Mouse (Mus musculus): Measurements from ENCODE around the gene Chn2.

DNA sequence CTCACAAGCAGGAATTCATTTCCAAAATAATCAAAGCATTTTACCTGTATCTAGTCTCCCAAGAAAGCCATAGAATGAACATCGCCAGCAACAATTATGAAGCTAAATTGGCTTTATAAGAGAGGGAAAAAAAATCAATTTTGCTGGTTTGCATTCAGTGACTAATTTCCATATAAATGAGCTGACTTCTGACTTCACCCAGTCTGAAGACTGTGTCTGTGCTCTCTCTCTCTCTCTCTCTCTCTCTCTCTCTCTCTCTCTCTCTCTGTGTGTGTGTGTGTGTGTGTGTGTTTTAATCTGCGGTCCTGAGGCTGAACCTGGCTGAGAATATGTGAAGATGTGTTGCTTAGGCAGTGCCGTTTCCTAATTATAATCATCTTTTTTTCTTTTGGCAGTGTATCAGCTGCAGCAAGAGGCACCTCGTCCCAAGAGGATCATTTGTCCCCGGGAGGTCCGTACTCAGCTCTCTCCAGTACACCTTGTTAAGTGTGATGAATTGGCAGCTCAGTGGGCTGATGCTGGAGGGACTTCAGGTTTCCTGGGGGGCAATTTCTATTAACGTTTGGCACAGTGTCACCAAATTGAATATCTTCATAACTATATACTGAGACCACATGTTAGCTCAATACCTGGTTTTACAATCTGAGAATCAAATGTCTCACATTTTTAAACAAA lies 154.4 kb downstream of the Chn2 start:
- no peak for TF ChIP-seq GATA1 (IDR thresholded peaks at IDR 0.05; ENCODE audit: low read length)
- TF ChIP-seq TAL1 (IDR thresholded peaks at IDR 0.05; ENCODE audit: low read length), result no peak

Measured in erythroblast, embryonic 14.5 days (primary cell).